Mouse (Mus musculus): Measurements from ENCODE around the gene Gm20388. TPM values are rescaled to one million over a fixed set of nuclear protein-coding genes. Genes with fewer than 3 reads are reported as not detected.
A peak's percentile ranks its signal among the peaks of the same experiment; 100 is the strongest.

Gm20388 gene
- polyA plus RNA-seq, 1 experiment from 2014 or later, result not detected

DNA sequence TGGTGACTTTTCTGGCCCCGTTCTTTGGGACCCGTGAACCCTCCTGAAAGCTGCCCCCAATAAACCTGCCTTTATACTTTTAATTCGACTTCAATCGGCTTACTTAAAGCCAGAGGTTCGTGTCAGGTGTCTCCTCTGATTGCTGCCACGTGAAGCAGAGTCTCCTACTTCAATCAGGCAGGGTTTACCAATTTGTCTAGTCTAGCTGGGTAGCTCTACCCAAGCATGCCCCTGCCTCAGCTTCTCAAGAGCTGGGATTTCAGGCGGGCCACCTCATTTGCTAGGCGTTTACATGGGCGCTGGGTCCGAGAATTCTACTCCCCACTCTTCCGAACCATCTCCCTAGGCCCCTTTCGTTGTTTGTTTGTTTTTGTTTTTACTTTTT is 1939.8 kb downstream of the Gm20388 start:
- Histone ChIP-seq H3K27ac (no peak overlapping the region), H3K27me3 (peaks cover 4% of the 10 kb centered on the region; the same call in 1 of the 2 replicates), H3K4me2 (peak overlapping the region; percentile 64), H3K9ac (no peak overlapping the region), H3K9me3 (replicated peaks) (no peaks in the 10 kb centered on the region), H3K4me1 (replicated peaks) (peaks cover 30% of the 10 kb centered on the region), H3K4me3 (peak overlapping the region; percentile 33), H3K36me3 (no peaks in the 10 kb centered on the region)
- WGBS, result 44% methylated on average over 12 of the region's 12 CpGs
- ATAC-seq (replicated peaks; ENCODE audit: insufficient number of reproducible peaks, insufficient read depth, low FRiP score, low read depth), result no peak

GRCm38 (mm10) chr8:121850821-121851470 is 1940.3 kb downstream of the Gm20388 start:
- peak; percentile 67 for ATAC-seq (replicated peaks; ENCODE audit: insufficient number of reproducible peaks, insufficient read depth, low FRiP score, low read depth)
- Histone ChIP-seq H3K36me3 (no peaks in the 10 kb centered on the region), H3K4me3 (peak overlapping the region; percentile 33), H3K27ac (no peak overlapping the region), H3K4me2 (peak overlapping the region; percentile 64), H3K27me3 (peaks cover 4% of the 10 kb centered on the region; the same call in 1 of the 2 replicates), H3K9ac (no peak overlapping the region; the same call in 1 of the 2 replicates), H3K9me3 (replicated peaks) (no peaks in the 10 kb centered on the region), H3K4me1 (replicated peaks) (peaks cover 30% of the 10 kb centered on the region)
- WGBS, result 6% methylated on average over 24 of the region's 24 CpGs

DNA sequence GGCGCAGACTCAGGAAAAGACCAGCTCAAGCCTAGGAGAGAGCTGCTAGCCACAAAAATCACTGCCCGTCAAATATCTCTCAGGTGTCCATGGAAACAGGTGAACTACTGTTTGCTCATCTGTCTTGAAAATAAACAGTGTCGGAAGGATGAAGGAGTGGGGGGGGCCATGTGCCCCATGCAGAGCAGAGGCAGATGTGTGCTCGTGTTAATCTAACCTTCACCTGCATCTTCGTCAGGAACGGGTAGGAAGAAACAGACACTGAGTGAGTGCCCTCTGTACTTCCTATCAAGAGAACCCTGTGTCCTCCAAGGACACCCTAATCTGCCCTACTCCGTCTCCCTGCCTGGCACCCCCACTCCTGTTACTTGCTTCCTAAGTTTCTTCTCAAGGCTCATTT is 1941.1 kb downstream of the Gm20388 start:
- no peak overlapping the region for H3K4me3 ChIP-seq
- H3K4me1 ChIP-seq (replicated peaks), result peaks cover 30% of the 10 kb centered on the region
- no peak for ATAC-seq (replicated peaks; ENCODE audit: insufficient number of reproducible peaks, insufficient read depth, low FRiP score, low read depth)
- 61% methylated on average over 7 of the region's 7 CpGs for WGBS
- H3K36me3 ChIP-seq, result no peaks in the 10 kb centered on the region
- no peak overlapping the region for H3K9ac ChIP-seq
- no peaks in the 10 kb centered on the region for H3K9me3 ChIP-seq (replicated peaks)
- H3K4me2 ChIP-seq, result no peak overlapping the region
- no peak overlapping the region for H3K27ac ChIP-seq
- peaks cover 4% of the 10 kb centered on the region; the same call in 1 of the 2 replicates for H3K27me3 ChIP-seq

GRCm38 (mm10) chr8:121852464-121852863 is 1941.8 kb downstream of the Gm20388 start:
- 13% methylated on average over 7 of the region's 7 CpGs for WGBS
- H3K4me3 ChIP-seq, result no peak overlapping the region
- peak; percentile 50; the same call in 1 of the 2 replicates for ATAC-seq (replicated peaks; ENCODE audit: insufficient number of reproducible peaks, insufficient read depth, low FRiP score, low read depth)
- H3K27ac ChIP-seq, result peak overlapping the region; percentile 33; the same call in 1 of the 2 replicates
- H3K36me3 ChIP-seq, result no peaks in the 10 kb centered on the region
- H3K4me2 ChIP-seq, result no peak overlapping the region
- no peak overlapping the region for H3K9ac ChIP-seq
- H3K9me3 ChIP-seq (replicated peaks), result no peaks in the 10 kb centered on the region
- H3K4me1 ChIP-seq (replicated peaks), result peaks cover 30% of the 10 kb centered on the region
- peaks cover 4% of the 10 kb centered on the region; the same call in 1 of the 2 replicates for H3K27me3 ChIP-seq

DNA sequence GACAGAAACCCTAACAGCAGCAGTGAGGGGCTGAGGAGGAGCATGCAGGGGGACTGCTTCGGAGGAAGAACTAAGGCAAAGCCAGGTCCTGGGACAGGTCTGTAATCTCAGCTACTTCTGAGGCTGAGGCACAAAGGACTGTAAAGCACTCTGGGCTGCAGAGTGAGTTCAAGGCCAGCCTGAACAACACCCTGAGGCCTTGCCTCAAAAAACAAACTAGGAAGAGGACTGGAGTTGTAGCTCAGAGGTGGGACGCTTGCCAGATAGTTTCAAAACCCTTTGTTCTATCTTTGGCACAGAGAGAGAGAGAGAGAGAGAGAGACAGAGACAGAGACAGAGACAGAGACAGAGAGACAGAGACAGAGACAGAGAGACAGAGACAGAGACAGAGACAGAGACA is 1942.9 kb downstream of the Gm20388 start:
- ATAC-seq (replicated peaks; ENCODE audit: insufficient number of reproducible peaks, insufficient read depth, low FRiP score, low read depth), result no peak
- H3K9ac ChIP-seq, result no peak overlapping the region
- WGBS, result 69% methylated on average over 2 of the region's 2 CpGs

DNA sequence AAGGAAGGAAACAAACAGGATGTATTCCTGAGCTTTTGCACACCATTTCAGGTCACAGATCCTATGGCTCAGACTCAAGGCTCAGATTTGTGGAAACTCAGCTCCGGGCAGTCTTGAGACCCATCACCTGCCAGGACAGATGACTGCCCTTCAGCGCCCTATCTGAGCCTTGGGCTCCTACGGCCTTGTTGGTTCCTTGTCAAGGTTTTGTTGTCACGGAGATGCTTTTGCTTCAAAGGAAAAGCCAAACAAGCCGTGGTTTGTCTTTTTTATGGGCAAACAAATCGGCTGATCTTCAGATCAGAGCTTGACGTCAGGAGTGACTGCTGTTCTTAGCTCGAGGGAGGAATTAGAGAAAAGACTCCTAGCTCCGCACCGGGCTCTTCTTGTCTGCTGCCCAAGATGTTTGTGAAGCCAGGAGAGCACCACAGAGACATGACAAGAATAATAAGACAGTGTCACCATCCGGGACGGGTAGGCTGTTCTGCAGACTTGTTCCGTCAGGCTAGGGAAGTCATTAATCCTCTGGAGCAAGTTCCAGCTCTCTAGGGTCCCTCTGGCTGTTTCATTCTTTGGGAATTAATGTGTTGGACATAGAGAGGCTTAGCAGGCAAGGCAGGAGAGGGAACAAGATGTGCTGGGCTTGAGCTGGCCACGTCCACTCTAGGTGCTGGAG is 1945.6 kb downstream of the Gm20388 start:
- Histone ChIP-seq H3K9ac (no peak overlapping the region), H3K4me3 (no peak overlapping the region), H3K36me3 (no peaks in the 10 kb centered on the region), H3K27me3 (peaks cover 8% of the 10 kb centered on the region; the same call in 1 of the 2 replicates), H3K4me2 (no peak overlapping the region), H3K4me1 (replicated peaks) (peaks cover 22% of the 10 kb centered on the region), H3K9me3 (replicated peaks) (no peaks in the 10 kb centered on the region), H3K27ac (no peak overlapping the region)
- WGBS, result 82% methylated on average over 14 of the region's 14 CpGs
- no peak for ATAC-seq (replicated peaks; ENCODE audit: insufficient number of reproducible peaks, insufficient read depth, low FRiP score, low read depth)

More for the DNA sequence above, 1942.9 kb downstream of the Gm20388 start:
- H3K27me3 ChIP-seq, result peaks cover 4% of the 10 kb centered on the region; the same call in 1 of the 2 replicates
- no peak overlapping the region for H3K27ac ChIP-seq
- no peak overlapping the region for H3K4me2 ChIP-seq
- H3K36me3 ChIP-seq, result no peaks in the 10 kb centered on the region
- H3K4me1 ChIP-seq (replicated peaks), result peaks cover 30% of the 10 kb centered on the region
- H3K4me3 ChIP-seq, result no peak overlapping the region
- no peaks in the 10 kb centered on the region for H3K9me3 ChIP-seq (replicated peaks)

DNA sequence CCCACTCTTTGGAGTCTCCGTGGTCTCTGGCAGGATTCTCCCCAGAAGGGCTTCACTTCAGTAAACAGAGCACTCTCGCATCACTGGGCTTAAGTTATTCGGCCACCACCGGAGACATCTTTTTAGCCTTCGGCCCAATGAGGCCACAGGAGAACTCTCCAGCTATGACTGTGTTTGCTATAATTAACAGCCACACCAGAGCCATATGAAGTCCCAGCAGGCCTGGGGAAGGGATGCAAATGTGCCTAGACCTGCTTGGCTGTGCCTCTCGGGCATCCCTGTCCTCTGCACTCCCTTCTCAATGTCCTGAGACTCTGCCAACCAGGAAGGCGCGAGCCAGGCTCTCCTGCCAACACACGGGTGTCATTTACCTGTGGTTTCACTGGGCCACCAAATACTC is 1946.7 kb downstream of the Gm20388 start:
- Histone ChIP-seq H3K27me3 (peaks cover 5% of the 10 kb centered on the region; the same call in 1 of the 2 replicates), H3K4me3 (no peak overlapping the region), H3K36me3 (no peaks in the 10 kb centered on the region), H3K9ac (no peak overlapping the region), H3K4me1 (replicated peaks) (peaks cover 14% of the 10 kb centered on the region), H3K4me2 (no peak overlapping the region), H3K27ac (no peak overlapping the region), H3K9me3 (replicated peaks) (no peaks in the 10 kb centered on the region)
- 61% methylated on average over 9 of the region's 9 CpGs for WGBS
- no peak for ATAC-seq (replicated peaks; ENCODE audit: insufficient number of reproducible peaks, insufficient read depth, low FRiP score, low read depth)

- Histone ChIP-seq H3K27me3 (peaks cover 5% of the 10 kb centered on the region; the same call in 1 of the 2 replicates), H3K4me1 (replicated peaks) (peaks cover 10% of the 10 kb centered on the region), H3K4me2 (no peak overlapping the region), H3K36me3 (no peaks in the 10 kb centered on the region), H3K4me3 (no peak overlapping the region), H3K9ac (no peak overlapping the region), H3K27ac (no peak overlapping the region), H3K9me3 (replicated peaks) (no peaks in the 10 kb centered on the region)
- WGBS, result 43% methylated on average over 2 of the region's 2 CpGs
- ATAC-seq (replicated peaks; ENCODE audit: insufficient number of reproducible peaks, insufficient read depth, low FRiP score, low read depth), result no peak
Observed at GRCm38 (mm10) chr8:121857747-121858146, 1947.1 kb downstream of the Gm20388 start.

DNA sequence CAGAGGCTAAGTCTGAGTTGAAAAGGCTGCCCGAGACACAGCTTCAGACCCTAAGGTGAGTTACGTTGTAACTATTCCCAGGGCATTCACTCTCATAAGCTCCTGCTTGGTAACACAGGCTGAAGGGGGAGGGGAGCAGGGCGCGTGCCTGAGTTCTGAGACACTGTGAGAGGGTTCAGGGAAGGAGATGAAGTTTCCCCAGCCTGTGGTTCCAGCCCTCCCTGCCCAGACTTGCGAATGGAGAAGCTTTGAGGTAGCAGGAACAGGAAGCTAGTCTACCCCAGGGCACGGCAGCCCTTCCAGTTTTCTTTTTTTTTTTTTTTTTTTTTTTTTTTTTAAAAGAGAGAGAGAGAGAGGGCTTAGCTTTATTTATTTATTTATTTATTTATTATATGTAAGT is 1950.6 kb downstream of the Gm20388 start:
- Histone ChIP-seq H3K36me3 (no peaks in the 10 kb centered on the region), H3K9me3 (replicated peaks) (no peaks in the 10 kb centered on the region), H3K27me3 (peaks cover 5% of the 10 kb centered on the region), H3K4me2 (no peak overlapping the region), H3K9ac (no peak overlapping the region), H3K4me3 (no peak overlapping the region), H3K4me1 (replicated peaks) (peaks cover 3% of the 10 kb centered on the region; the same call in 1 of the 2 replicates), H3K27ac (no peak overlapping the region)
- WGBS, result 46% methylated on average over 6 of the region's 6 CpGs
- no peak for ATAC-seq (replicated peaks; ENCODE audit: insufficient number of reproducible peaks, insufficient read depth, low FRiP score, low read depth)

- no peak overlapping the region for H3K27ac ChIP-seq
- WGBS, result 49% methylated on average over 10 of the region's 12 CpGs
- H3K9me3 ChIP-seq (replicated peaks), result no peaks in the 10 kb centered on the region
Observed at GRCm38 (mm10) chr8:121861806-121862548, 1951.3 kb downstream of the Gm20388 start.

GRCm38 (mm10) chr8:121865356-121865755 is 1954.7 kb downstream of the Gm20388 start:
- no peak overlapping the region for H3K4me3 ChIP-seq
- no peaks in the 10 kb centered on the region; the same call in 1 of the 2 replicates for H3K27me3 ChIP-seq
- H3K9ac ChIP-seq, result no peak overlapping the region
- 78% methylated on average over 8 of the region's 8 CpGs for WGBS
- peaks cover 3% of the 10 kb centered on the region; the same call in 1 of the 2 replicates for H3K4me1 ChIP-seq (replicated peaks)
- H3K4me2 ChIP-seq, result no peak overlapping the region
- H3K9me3 ChIP-seq (replicated peaks), result no peaks in the 10 kb centered on the region
- H3K27ac ChIP-seq, result no peak overlapping the region
- no peak for ATAC-seq (replicated peaks; ENCODE audit: insufficient number of reproducible peaks, insufficient read depth, low FRiP score, low read depth)
- no peaks in the 10 kb centered on the region for H3K36me3 ChIP-seq

More at GRCm38 (mm10) chr8:121861806-121862548, 1951.3 kb downstream of the Gm20388 start:
- Histone ChIP-seq H3K36me3 (no peaks in the 10 kb centered on the region), H3K4me1 (replicated peaks) (peaks cover 3% of the 10 kb centered on the region; the same call in 1 of the 2 replicates), H3K9ac (no peak overlapping the region), H3K4me3 (no peak overlapping the region), H3K27me3 (peaks cover 5% of the 10 kb centered on the region), H3K4me2 (no peak overlapping the region)
- ATAC-seq (replicated peaks; ENCODE audit: insufficient number of reproducible peaks, insufficient read depth, low FRiP score, low read depth), result no peak
